Mouse (Mus musculus): ENCODE measurements around the gene Tmem119. TPM values are rescaled to one million over a fixed set of nuclear protein-coding genes. Genes with fewer than 3 reads are reported as not detected.

The Tmem119 gene
- polyA plus RNA-seq, 1 experiment from 2014 or later, result 107 TPM

DNA sequence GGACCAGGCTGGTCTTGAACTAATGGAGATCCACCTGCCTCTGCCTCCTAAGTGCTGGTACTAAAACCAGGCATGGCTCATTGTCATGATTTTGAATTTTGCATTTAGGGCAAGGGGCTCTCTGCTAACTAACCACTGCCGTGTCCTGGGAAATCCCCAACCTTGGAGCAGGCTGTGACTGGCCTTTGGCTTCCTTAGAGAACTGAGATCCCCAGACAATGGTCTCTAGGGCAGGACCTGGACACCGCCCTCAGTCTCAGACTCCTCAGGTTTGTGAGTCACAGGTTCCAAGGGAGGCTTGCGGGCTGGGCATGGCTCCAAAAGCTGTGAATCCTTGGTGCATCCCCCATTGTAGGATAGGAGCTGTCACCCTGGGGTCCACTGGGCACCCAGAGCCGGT, 26.3 kb upstream of the Tmem119 start:
- no peak overlapping the region for H3K9ac ChIP-seq (replicated peaks; ENCODE audit: low read depth)
- no peaks in the 10 kb centered on the region for H3K9me3 ChIP-seq (ENCODE audit: low read length)
- H3K4me2 ChIP-seq (replicated peaks; ENCODE audit: low read depth, low read length), result no peak overlapping the region
- no peaks in the 10 kb centered on the region for H3K4me1 ChIP-seq (ENCODE audit: insufficient read depth, low read depth, low read length)
- ATAC-seq (no peak), DNase-seq (ENCODE audit: low spot score) (no peak)
- no peak overlapping the region for H3K27ac ChIP-seq (ENCODE audit: low read length)
- H3K4me3 ChIP-seq (ENCODE audit: low read depth, low read length), result no peak overlapping the region
- no peaks in the 10 kb centered on the region for H3K27me3 ChIP-seq (replicated peaks; ENCODE audit: insufficient read depth, low read length)
- 76% methylated on average over 4 of the region's 4 CpGs for WGBS
- TF ChIP-seq CTCF (IDR thresholded peaks at IDR 0.05) (no peak), EP300 (IDR thresholded peaks at IDR 0.05) (no peak)
- no peaks in the 10 kb centered on the region for H3K36me3 ChIP-seq (ENCODE audit: insufficient read depth, low read length)

DNA sequence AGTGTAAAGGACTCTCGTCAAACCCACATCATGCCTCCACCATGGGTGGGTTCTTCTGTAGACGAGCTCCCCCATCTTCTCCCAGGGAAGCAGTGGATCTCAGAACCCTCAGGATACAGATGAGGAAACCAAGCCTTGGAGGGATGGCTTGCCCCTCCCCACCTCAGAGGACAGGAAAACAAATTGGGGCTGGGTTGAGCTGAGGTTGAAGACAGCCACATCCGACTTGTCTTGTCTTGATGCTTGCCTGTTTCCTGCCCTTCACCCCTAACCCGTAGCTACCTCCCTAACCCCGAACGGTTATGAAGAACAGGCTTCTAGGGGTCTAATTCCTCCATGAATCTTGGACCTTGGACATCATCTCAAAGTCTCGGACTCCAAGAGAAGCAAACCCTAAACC, 25.2 kb upstream of the Tmem119 start:
- 67% methylated on average over 7 of the region's 7 CpGs for WGBS
- ATAC-seq, result no peak

DNA sequence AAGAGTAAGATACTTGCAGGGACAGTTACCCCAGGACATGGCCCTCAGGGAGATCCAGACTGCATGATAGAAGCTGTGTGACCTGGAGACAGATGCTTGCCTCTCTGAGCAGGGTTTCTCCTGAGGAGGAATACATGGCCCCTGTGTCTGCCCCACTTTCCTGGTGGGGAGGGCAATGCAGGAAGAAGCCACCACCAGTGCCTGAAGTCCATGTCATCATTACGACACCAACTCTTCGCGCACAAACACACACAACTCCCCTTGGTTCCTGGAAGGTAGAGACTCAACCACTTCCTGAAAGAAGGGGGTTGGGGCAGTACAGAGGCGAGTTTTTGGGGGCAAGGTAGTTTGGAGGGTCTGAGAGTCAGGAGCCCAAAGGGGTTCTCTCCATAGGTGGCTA, 23.9 kb upstream of the Tmem119 start:
- Histone ChIP-seq H3K9me3 (ENCODE audit: low read length) (no peaks in the 10 kb centered on the region), H3K36me3 (ENCODE audit: insufficient read depth, low read length) (no peaks in the 10 kb centered on the region), H3K4me2 (replicated peaks; ENCODE audit: low read depth, low read length) (no peak overlapping the region), H3K9ac (replicated peaks; ENCODE audit: low read depth) (no peak overlapping the region), H3K4me3 (ENCODE audit: low read depth, low read length) (no peak overlapping the region), H3K27ac (ENCODE audit: low read length) (no peak overlapping the region), H3K27me3 (replicated peaks; ENCODE audit: insufficient read depth, low read length) (no peaks in the 10 kb centered on the region), H3K4me1 (ENCODE audit: insufficient read depth, low read depth, low read length) (no peaks in the 10 kb centered on the region)
- ATAC-seq, result 0 out of 2 replicates have a peak, but pooled peaks have one; percentile 21
- WGBS, result 75% methylated on average over 4 of the region's 4 CpGs
- no peak for TF ChIP-seq EP300 (IDR thresholded peaks at IDR 0.05)
- no peak for TF ChIP-seq CTCF (IDR thresholded peaks at IDR 0.05)
- no peak for DNase-seq (ENCODE audit: low spot score)

More for the DNA sequence above, 25.2 kb upstream of the Tmem119 start:
- Histone ChIP-seq H3K9ac (replicated peaks; ENCODE audit: low read depth) (no peak overlapping the region), H3K4me1 (ENCODE audit: insufficient read depth, low read depth, low read length) (no peaks in the 10 kb centered on the region), H3K4me3 (ENCODE audit: low read depth, low read length) (no peak overlapping the region), H3K4me2 (replicated peaks; ENCODE audit: low read depth, low read length) (no peak overlapping the region), H3K36me3 (ENCODE audit: insufficient read depth, low read length) (no peaks in the 10 kb centered on the region), H3K9me3 (ENCODE audit: low read length) (no peaks in the 10 kb centered on the region), H3K27me3 (replicated peaks; ENCODE audit: insufficient read depth, low read length) (no peaks in the 10 kb centered on the region), H3K27ac (ENCODE audit: low read length) (no peak overlapping the region)
- TF ChIP-seq EP300 (IDR thresholded peaks at IDR 0.05) (no peak), CTCF (IDR thresholded peaks at IDR 0.05) (no peak)
- DNase-seq (ENCODE audit: low spot score), result no peak

DNA sequence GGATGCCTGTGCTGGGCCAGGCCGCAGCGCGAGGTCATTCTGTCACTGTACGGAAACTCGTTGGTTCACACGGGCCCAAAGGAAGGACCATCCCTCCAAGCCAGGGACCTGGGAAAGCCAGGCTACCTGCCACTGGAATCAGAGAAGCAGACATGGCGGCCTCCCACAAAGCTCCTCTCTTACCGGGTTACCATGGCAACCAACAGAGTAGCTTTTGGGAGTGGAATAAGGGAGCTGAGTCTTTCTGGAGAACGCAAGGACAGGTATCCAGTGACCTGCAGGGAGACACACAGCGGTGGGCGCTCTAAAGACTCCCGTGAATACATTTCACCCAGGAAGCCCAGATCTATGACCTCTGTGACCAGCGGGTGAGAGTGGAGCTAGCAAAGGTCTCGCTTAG, 18.3 kb upstream of the Tmem119 start:
- Histone ChIP-seq H3K27me3 (replicated peaks; ENCODE audit: insufficient read depth, low read length) (no peaks in the 10 kb centered on the region), H3K4me3 (ENCODE audit: low read depth, low read length) (no peak overlapping the region), H3K9me3 (ENCODE audit: low read length) (no peaks in the 10 kb centered on the region), H3K27ac (ENCODE audit: low read length) (no peak overlapping the region), H3K4me2 (replicated peaks; ENCODE audit: low read depth, low read length) (no peak overlapping the region), H3K36me3 (ENCODE audit: insufficient read depth, low read length) (no peaks in the 10 kb centered on the region), H3K4me1 (ENCODE audit: insufficient read depth, low read depth, low read length) (no peaks in the 10 kb centered on the region), H3K9ac (replicated peaks; ENCODE audit: low read depth) (no peak overlapping the region)
- TF ChIP-seq EP300 (IDR thresholded peaks at IDR 0.05) (no peak), CTCF (IDR thresholded peaks at IDR 0.05) (no peak)
- WGBS, result 61% methylated on average over 14 of the region's 14 CpGs
- ATAC-seq (no peak), DNase-seq (ENCODE audit: low spot score) (no peak)

DNA sequence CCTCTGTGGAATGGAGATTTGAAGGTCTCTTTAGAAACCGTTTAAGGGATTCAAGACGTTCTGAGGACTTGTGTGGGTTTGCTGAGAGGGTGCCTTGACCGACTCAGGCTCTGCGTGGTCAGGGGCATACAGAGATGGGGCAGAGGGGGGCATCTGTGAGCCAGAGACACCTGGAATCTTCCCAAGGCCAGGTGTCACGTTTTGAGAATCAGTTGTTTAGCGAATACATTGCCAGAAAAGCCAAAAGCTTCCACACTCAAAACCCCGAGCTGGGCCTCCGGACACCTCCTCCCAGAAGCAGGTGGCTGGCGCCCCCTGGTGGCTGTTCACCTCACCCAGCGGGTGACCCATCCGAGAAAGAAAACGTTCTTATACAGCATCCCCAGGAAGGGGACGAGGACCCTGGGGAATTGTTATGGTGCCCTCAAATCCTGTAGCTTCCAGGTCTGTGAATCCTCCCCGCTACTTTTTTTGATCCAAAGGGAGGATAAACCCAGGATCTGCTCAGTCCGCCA, 15.4 kb upstream of the Tmem119 start:
- ATAC-seq (peak; percentile 48; the same call in 1 of the 2 replicates), DNase-seq (ENCODE audit: low spot score) (peak; percentile 88)
- H3K9me3 ChIP-seq (ENCODE audit: low read length), result no peaks in the 10 kb centered on the region
- no peaks in the 10 kb centered on the region for H3K36me3 ChIP-seq (ENCODE audit: insufficient read depth, low read length)
- no peaks in the 10 kb centered on the region for H3K4me1 ChIP-seq (ENCODE audit: insufficient read depth, low read depth, low read length)
- no peak overlapping the region for H3K9ac ChIP-seq (replicated peaks; ENCODE audit: low read depth)
- peak; percentile 90 for TF ChIP-seq CTCF (IDR thresholded peaks at IDR 0.05)
- no peak for TF ChIP-seq EP300 (IDR thresholded peaks at IDR 0.05)
- no peak overlapping the region for H3K4me2 ChIP-seq (replicated peaks; ENCODE audit: low read depth, low read length)
- 16% methylated on average over 15 of the region's 15 CpGs for WGBS
- no peaks in the 10 kb centered on the region for H3K27me3 ChIP-seq (replicated peaks; ENCODE audit: insufficient read depth, low read length)
- H3K27ac ChIP-seq (ENCODE audit: low read length), result no peak overlapping the region
- no peak overlapping the region for H3K4me3 ChIP-seq (ENCODE audit: low read depth, low read length)

DNA sequence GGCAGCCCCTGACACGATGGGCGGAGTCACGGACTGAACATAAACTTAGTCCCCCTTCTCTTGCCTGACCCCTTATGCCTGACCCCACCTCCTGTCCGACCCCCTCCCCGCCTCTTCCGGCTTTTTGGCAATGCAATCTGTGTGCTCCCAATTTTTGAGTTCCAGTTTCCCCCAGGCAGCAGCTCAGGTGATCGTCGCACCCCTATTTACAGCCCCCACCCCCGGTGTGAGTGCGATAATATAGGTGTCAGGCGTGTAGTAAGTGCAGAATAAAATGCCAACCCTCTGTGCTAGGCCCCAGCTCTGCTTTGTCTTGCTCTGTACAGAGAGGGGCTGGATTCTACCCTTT, 14.7 kb upstream of the Tmem119 start:
- no peak overlapping the region for H3K4me3 ChIP-seq (ENCODE audit: low read depth, low read length)
- 54% methylated on average over 11 of the region's 11 CpGs for WGBS
- no peak for TF ChIP-seq EP300 (IDR thresholded peaks at IDR 0.05)
- TF ChIP-seq CTCF (IDR thresholded peaks at IDR 0.05), result no peak
- no peaks in the 10 kb centered on the region for H3K36me3 ChIP-seq (ENCODE audit: insufficient read depth, low read length)
- no peak overlapping the region for H3K27ac ChIP-seq (ENCODE audit: low read length)
- H3K4me1 ChIP-seq (ENCODE audit: insufficient read depth, low read depth, low read length), result no peaks in the 10 kb centered on the region
- DNase-seq (ENCODE audit: low spot score), result no peak
- H3K9ac ChIP-seq (replicated peaks; ENCODE audit: low read depth), result no peak overlapping the region
- no peak for ATAC-seq
- H3K4me2 ChIP-seq (replicated peaks; ENCODE audit: low read depth, low read length), result no peak overlapping the region
- no peaks in the 10 kb centered on the region for H3K27me3 ChIP-seq (replicated peaks; ENCODE audit: insufficient read depth, low read length)
- no peaks in the 10 kb centered on the region for H3K9me3 ChIP-seq (ENCODE audit: low read length)
